Comparison of ENCODE assay signal across 23 mouse cellular contexts in the genomic region with DNA sequence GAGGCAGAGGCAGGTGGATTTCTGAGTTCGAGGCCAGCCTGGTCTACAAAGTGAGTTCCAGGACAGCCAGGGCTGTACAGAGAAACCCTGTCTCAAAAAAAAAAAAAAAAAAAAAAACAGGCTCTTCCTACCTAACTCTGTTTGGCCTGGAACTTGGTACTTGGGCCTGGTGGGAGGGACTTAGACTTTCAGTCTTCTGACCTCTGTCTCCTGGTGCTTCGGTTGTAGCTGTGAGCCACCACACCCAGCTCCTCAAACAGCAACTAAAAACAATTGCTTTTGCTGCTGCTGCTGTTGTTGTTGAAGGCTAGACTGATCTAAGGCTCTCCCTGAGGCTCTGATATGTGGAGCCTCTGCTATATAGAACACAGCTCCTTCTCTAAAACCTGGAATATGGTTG. TPM values are rescaled to one million over a fixed set of nuclear protein-coding genes. Genes with fewer than 3 reads are reported as not detected.
DNase-seq lines count a peak whose midpoint lies in the region; ATAC-seq and TF ChIP-seq lines count a peak whose summit lies in the region.
"Had no signal": no experiment of that assay in that cellular context is flagged by ENCODE, and none has a peak within 500 bp of the region (broad histone marks: within the 10 kb centered on the region; RNA-seq: fewer than 3 reads in every experiment).

No protein-coding gene starts in this region.

- H3K9ac ChIP-seq in kidney, embryonic 14.5 days (ENCODE audit: low read depth, low read length) = no peak overlapping the region
- no peak overlapping the region for H3K9ac ChIP-seq in hindbrain, postnatal 0 days (replicated peaks; ENCODE audit: low read length)
- H3K9ac ChIP-seq: forebrain, embryonic 13.5 days; forebrain, postnatal 0 days; hindbrain, embryonic 14.5 days had no signal

- TF ChIP-seq CTCF in small intestine, adult 2 months (IDR thresholded peaks at IDR 0.05; ENCODE audit: extremely low read depth, insufficient read length, insufficient replicate concordance, low read depth, low read length) = no peak
- TF ChIP-seq CTCF in hindbrain, postnatal 0 days (IDR thresholded peaks at IDR 0.05; ENCODE audit: low read depth) = no peak

- peak; percentile 37 for DNase-seq in kidney, adult 11 months
- no peak for DNase-seq in kidney, postnatal 4 days
- DNase-seq in kidney, postnatal 36 days = peak; percentile 62 to 69
- peak; percentile 46 for DNase-seq in R1 (ENCODE audit: low read depth, low spot score)
- no peak for DNase-seq in hindbrain, postnatal 0 days (ENCODE audit: low spot score)
- DNase-seq: adrenal gland, adult 2 months; adrenal gland, postnatal 25 days; cerebellum, adult 2 months; cerebellum, postnatal 10 days; forebrain, postnatal 0 days; gastrocnemius, postnatal 36 days had no signal

- 61% methylated on average over 1 of the region's 2 CpGs for WGBS in kidney, embryonic 14.5 days
- 44% methylated on average over 2 of the region's 2 CpGs for WGBS in small intestine, adult 2 months
- 95% methylated on average over 2 of the region's 2 CpGs for WGBS in hindbrain, postnatal 0 days

- no peak overlapping the region for H3K4me2 ChIP-seq in kidney, embryonic 14.5 days (replicated peaks; ENCODE audit: low read depth, low read length)
- H3K4me2 ChIP-seq in hindbrain, postnatal 0 days (ENCODE audit: low read depth, low read length) = no peak overlapping the region
- H3K4me2 ChIP-seq: forebrain, embryonic 13.5 days; heart, embryonic 11.5 days; hindbrain, embryonic 14.5 days had no signal

- H3K27me3 ChIP-seq in kidney, embryonic 14.5 days (ENCODE audit: control insufficient read depth, insufficient read depth, low read length) = no peaks in the 10 kb centered on the region
- H3K27me3 ChIP-seq in small intestine, adult 2 months (ENCODE audit: control insufficient read depth, insufficient read depth, low read length) = no peaks in the 10 kb centered on the region
- no peaks in the 10 kb centered on the region for H3K27me3 ChIP-seq in hindbrain, postnatal 0 days (ENCODE audit: insufficient read depth, low read length)
- H3K27me3 ChIP-seq: forebrain, embryonic 13.5 days had no signal

- no peaks in the 10 kb centered on the region for H3K36me3 ChIP-seq in kidney, embryonic 14.5 days (ENCODE audit: control insufficient read depth, insufficient read depth, low read length)
- 0 out of 2 replicates have a peak, but pooled peaks cover 5% of the 10 kb centered on the region for H3K36me3 ChIP-seq in small intestine, adult 2 months (ENCODE audit: control insufficient read depth, insufficient read depth, low read length)
- no peaks in the 10 kb centered on the region for H3K36me3 ChIP-seq in hindbrain, postnatal 0 days (ENCODE audit: insufficient read depth, low read length)
- H3K36me3 ChIP-seq: embryonic facial prominence, embryonic 10.5 days; hindbrain, embryonic 10.5 days had no signal

- H3K9me3 ChIP-seq in kidney, embryonic 14.5 days (ENCODE audit: control insufficient read depth, low read length) = no peaks in the 10 kb centered on the region
- H3K9me3 ChIP-seq in hindbrain, postnatal 0 days (ENCODE audit: low read length) = no peaks in the 10 kb centered on the region
- H3K9me3 ChIP-seq: embryonic facial prominence, embryonic 10.5 days; forebrain, embryonic 13.5 days; hindbrain, embryonic 10.5 days had no signal

- ATAC-seq in kidney, embryonic 14.5 days (ENCODE audit: low FRiP score, low TSS enrichment) = no peak
- ATAC-seq in hindbrain, postnatal 0 days = no peak
- ATAC-seq: forebrain, embryonic 13.5 days; forebrain, postnatal 0 days had no signal

- H3K27ac ChIP-seq in kidney, embryonic 14.5 days (ENCODE audit: low read depth, low read length) = no peak overlapping the region
- peak overlapping the region; percentile 86 for H3K27ac ChIP-seq in small intestine, adult 2 months (ENCODE audit: insufficient read depth, low read depth, low read length)
- H3K27ac ChIP-seq in hindbrain, postnatal 0 days = no peak overlapping the region
- H3K27ac ChIP-seq: embryonic facial prominence, embryonic 10.5 days; forebrain, embryonic 13.5 days; hindbrain, embryonic 10.5 days; hindbrain, embryonic 14.5 days had no signal

- H3K4me3 ChIP-seq in kidney, embryonic 14.5 days (ENCODE audit: low read length) = no peak overlapping the region
- no peak overlapping the region for H3K4me3 ChIP-seq in small intestine, adult 2 months (ENCODE audit: low read depth, low read length)
- H3K4me3 ChIP-seq in hindbrain, postnatal 0 days (ENCODE audit: low read length) = no peak overlapping the region
- H3K4me3 ChIP-seq: embryonic facial prominence, embryonic 10.5 days; forebrain, embryonic 13.5 days; hindbrain, embryonic 10.5 days had no signal

- no peak for TF ChIP-seq POLR2A in small intestine, adult 2 months (IDR thresholded peaks at IDR 0.05; ENCODE audit: low read depth, low read length)

- H3K4me1 ChIP-seq in kidney, embryonic 14.5 days (ENCODE audit: control insufficient read depth, insufficient read depth, low read length) = no peaks in the 10 kb centered on the region
- H3K4me1 ChIP-seq in small intestine, adult 2 months (ENCODE audit: control insufficient read depth, insufficient read depth, insufficient read length, low read length) = peaks cover 19% of the 10 kb centered on the region; the same call in 1 of the 2 replicates
- no peaks in the 10 kb centered on the region for H3K4me1 ChIP-seq in hindbrain, postnatal 0 days (ENCODE audit: insufficient read depth, low read length)
- H3K4me1 ChIP-seq: forebrain, embryonic 13.5 days had no signal

RNA-seq across cellular contexts. Expression of gene Pbld1, which starts 10.9 kb away (rescaled TPM):
- 4.8 and 5.1 TPM in 2 replicates for polyA plus RNA-seq in kidney, embryonic 14.5 days (2014; fragmentation: Nextera tagmentation; extraction: Ambion mirVana)
- polyA plus RNA-seq in small intestine, adult 2 months (2012; rRNA removed) = 4.7 and 6.7 TPM in 2 replicates
- total RNA-seq in hindbrain, postnatal 0 days (2014; rRNA removed) = 0.22 and 18.2 TPM in 2 replicates
- polyA plus RNA-seq in hindbrain, postnatal 0 days (2015; fragmentation: Nextera tagmentation; extraction: Ambion mirVana) = 0.63 and 0.88 TPM in 2 replicates
- total RNA-seq: forebrain, postnatal 0 days had no signal

RNA-seq across cellular contexts. Expression of gene Pbld2, which starts 25.0 kb away (rescaled TPM):
- polyA plus RNA-seq in kidney, embryonic 14.5 days (2014; fragmentation: Nextera tagmentation; extraction: Ambion mirVana) = 1.9 and 2.7 TPM in 2 replicates
- 21.8 and 34.1 TPM in 2 replicates for polyA plus RNA-seq in small intestine, adult 2 months (2012; rRNA removed)
- total RNA-seq in hindbrain, postnatal 0 days (2014; rRNA removed) = 0.47 and 1.7 TPM in 2 replicates
- polyA plus RNA-seq in hindbrain, postnatal 0 days (2015; fragmentation: Nextera tagmentation; extraction: Ambion mirVana) = 0.60 and 1.4 TPM in 2 replicates

RNA-seq across cellular contexts. Expression of gene Hnrnph3, which starts 25.1 kb away (rescaled TPM):
- polyA plus RNA-seq in kidney, embryonic 14.5 days (2014; fragmentation: Nextera tagmentation; extraction: Ambion mirVana) = 82.2 and 86.8 TPM in 2 replicates
- polyA plus RNA-seq in small intestine, adult 2 months (2012; rRNA removed) = 2.7 and 9.4 TPM in 2 replicates
- 5.4 and 9.4 TPM in 2 replicates for total RNA-seq in hindbrain, postnatal 0 days (2014; rRNA removed)
- 77.7 and 83.9 TPM in 2 replicates for polyA plus RNA-seq in hindbrain, postnatal 0 days (2015; fragmentation: Nextera tagmentation; extraction: Ambion mirVana)

RNA-seq across cellular contexts. Expression of gene Atoh7, which starts 50.3 kb away (rescaled TPM):
- polyA plus RNA-seq in kidney, embryonic 14.5 days (2014; fragmentation: Nextera tagmentation; extraction: Ambion mirVana) = 0.56 TPM in 1 of 2 replicates, not detected in the other
- polyA plus RNA-seq in small intestine, adult 2 months (2012; rRNA removed) = 0.08 TPM in 1 of 2 replicates, not detected in the other
- total RNA-seq in hindbrain, postnatal 0 days (2014; rRNA removed) = 10.5 and 13.8 TPM in 2 replicates
- 14.7 and 15.4 TPM in 2 replicates for polyA plus RNA-seq in hindbrain, postnatal 0 days (2015; fragmentation: Nextera tagmentation; extraction: Ambion mirVana)
- total RNA-seq: adrenal gland, adult 2 months; adrenal gland, postnatal 25 days; gastrocnemius, postnatal 36 days; heart, adult 18-20 months; heart, postnatal 25 days; MEL had no signal
- polyA plus RNA-seq: adrenal gland, adult 2 months; embryonic facial prominence, embryonic 14.5 days; heart, embryonic 11.5 days; heart, embryonic 16.5 days had no signal

Comparison
In these comparisons a context has a peak if more than half of its experiments do, and no peak if none do; other contexts are left out.
1. DNase-seq: peak in kidney, adult 11 months (single experiment), kidney, postnatal 36 days (2 of 2) and R1 (single experiment); none in kidney, postnatal 4 days (0 of 2) and hindbrain, postnatal 0 days (single experiment).